ENCODE assay signal across 10 mouse cellular contexts in the genomic region with DNA sequence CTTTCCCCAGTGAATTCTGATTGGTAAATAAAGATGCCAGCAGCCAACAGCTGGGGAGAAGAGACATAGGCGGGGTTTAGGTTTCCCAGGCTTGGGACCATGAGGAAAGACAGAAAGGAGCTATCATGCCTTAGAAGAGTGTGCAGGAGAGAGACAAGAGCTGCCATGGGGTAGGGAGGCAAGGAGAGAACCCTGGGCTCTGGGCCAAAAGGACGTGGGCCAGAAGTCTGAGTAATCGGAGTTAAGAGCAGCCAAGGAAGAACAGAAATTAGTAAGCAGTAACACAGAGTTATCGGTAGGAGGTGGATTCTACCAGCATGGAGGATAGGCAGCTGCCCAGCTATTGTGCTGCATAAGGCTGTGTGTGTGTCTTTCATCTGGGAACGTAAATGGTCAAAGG.
DNase-seq lines count a peak whose midpoint lies in the region; ATAC-seq and TF ChIP-seq lines count a peak whose summit lies in the region.
"Had no signal": no experiment of that assay in that cellular context is flagged by ENCODE, and none has a peak within 500 bp of the region (broad histone marks: within the 10 kb centered on the region; RNA-seq: fewer than 3 reads in every experiment).

No protein-coding gene starts in this region.

- H3K4me2 ChIP-seq in hindbrain, postnatal 0 days (ENCODE audit: low read depth, low read length), result no peak overlapping the region
- H3K4me2 ChIP-seq in hindbrain, embryonic 16.5 days (ENCODE audit: low read length), result no peak overlapping the region
- H3K4me2 ChIP-seq in liver, embryonic 12.5 days, result no peak overlapping the region

- H3K9ac ChIP-seq in hindbrain, postnatal 0 days (replicated peaks; ENCODE audit: low read length), result no peak overlapping the region
- H3K9ac ChIP-seq in hindbrain, embryonic 16.5 days (ENCODE audit: low read depth, low read length), result no peak overlapping the region
- no peak overlapping the region for H3K9ac ChIP-seq in liver, embryonic 12.5 days

- WGBS in hindbrain, postnatal 0 days, result 42% methylated on average over 5 of the region's 5 CpGs
- WGBS in hindbrain, embryonic 16.5 days, result 47% methylated on average over 5 of the region's 5 CpGs
- WGBS in liver, embryonic 12.5 days (ENCODE audit: insufficient replicate concordance), result 60% methylated on average over 5 of the region's 5 CpGs

- DNase-seq in hindbrain, postnatal 0 days (ENCODE audit: low spot score), result peak; percentile 74
- peak; percentile 59 for DNase-seq in cerebellum, adult 11-12 months
- peak; percentile 58 to 75 for DNase-seq in layer of hippocampus, adult 2 months (ENCODE audit: low spot score in 2 of 2)
- DNase-seq in lung, postnatal 36 days, result peak; percentile 74
- DNase-seq in thymus, postnatal 14 days, result no peak

- no peak overlapping the region for H3K4me3 ChIP-seq in hindbrain, postnatal 0 days (ENCODE audit: low read length)
- no peak overlapping the region for H3K4me3 ChIP-seq in hindbrain, embryonic 16.5 days (ENCODE audit: low read length)
- H3K4me3 ChIP-seq in layer of hippocampus, adult 2 months, result no peak overlapping the region
- H3K4me3 ChIP-seq in liver, embryonic 12.5 days, result no peak overlapping the region
- H3K4me3 ChIP-seq: myocyte had no signal

- peak; percentile 55; the same call in 1 of the 2 replicates for ATAC-seq in hindbrain, postnatal 0 days
- no peak for ATAC-seq in hindbrain, embryonic 16.5 days
- ATAC-seq in erythroblast, adult 5-6 weeks (replicated peaks; ENCODE audit: low FRiP score, poor library complexity, severe bottlenecking), result no peak
- no peak for ATAC-seq in liver, embryonic 12.5 days

- H3K9me3 ChIP-seq in hindbrain, postnatal 0 days (ENCODE audit: low read length), result no peaks in the 10 kb centered on the region
- no peaks in the 10 kb centered on the region for H3K9me3 ChIP-seq in hindbrain, embryonic 16.5 days (ENCODE audit: control insufficient read depth, low read length)
- no peaks in the 10 kb centered on the region for H3K9me3 ChIP-seq in liver, embryonic 12.5 days (replicated peaks)

- peak; percentile 39 for TF ChIP-seq CTCF in hindbrain, postnatal 0 days (IDR thresholded peaks at IDR 0.05; ENCODE audit: low read depth)
- TF ChIP-seq CTCF in layer of hippocampus, adult 2 months (conservative IDR thresholded peaks at IDR 0.05), result peak; percentile 43

- H3K36me3 ChIP-seq in hindbrain, postnatal 0 days (ENCODE audit: insufficient read depth, low read length), result no peaks in the 10 kb centered on the region
- H3K36me3 ChIP-seq in hindbrain, embryonic 16.5 days (ENCODE audit: control insufficient read depth, insufficient read depth, low read length), result no peaks in the 10 kb centered on the region
- no peaks in the 10 kb centered on the region for H3K36me3 ChIP-seq in liver, embryonic 12.5 days

- no peaks in the 10 kb centered on the region for H3K27me3 ChIP-seq in hindbrain, postnatal 0 days (ENCODE audit: insufficient read depth, low read length)
- H3K27me3 ChIP-seq in hindbrain, embryonic 16.5 days (replicated peaks; ENCODE audit: control insufficient read depth, insufficient read depth, low read length), result peaks cover 3% of the 10 kb centered on the region; the same call in 1 of the 2 replicates
- peaks cover 7% of the 10 kb centered on the region; the same call in 1 of the 2 replicates for H3K27me3 ChIP-seq in liver, embryonic 12.5 days (replicated peaks)

- no peak overlapping the region for H3K27ac ChIP-seq in hindbrain, postnatal 0 days
- H3K27ac ChIP-seq in hindbrain, embryonic 16.5 days (ENCODE audit: low read depth, low read length), result no peak overlapping the region
- H3K27ac ChIP-seq in layer of hippocampus, adult 2 months, result peak overlapping the region; percentile 91
- no peak overlapping the region for H3K27ac ChIP-seq in liver, embryonic 12.5 days
- H3K27ac ChIP-seq: kidney, postnatal 0 days had no signal

- no peaks in the 10 kb centered on the region for H3K4me1 ChIP-seq in hindbrain, postnatal 0 days (ENCODE audit: insufficient read depth, low read length)
- no peaks in the 10 kb centered on the region for H3K4me1 ChIP-seq in hindbrain, embryonic 16.5 days (ENCODE audit: control insufficient read depth, insufficient read depth, low read depth, low read length)
- H3K4me1 ChIP-seq in liver, embryonic 12.5 days, result no peaks in the 10 kb centered on the region
